In the genomic region with DNA sequence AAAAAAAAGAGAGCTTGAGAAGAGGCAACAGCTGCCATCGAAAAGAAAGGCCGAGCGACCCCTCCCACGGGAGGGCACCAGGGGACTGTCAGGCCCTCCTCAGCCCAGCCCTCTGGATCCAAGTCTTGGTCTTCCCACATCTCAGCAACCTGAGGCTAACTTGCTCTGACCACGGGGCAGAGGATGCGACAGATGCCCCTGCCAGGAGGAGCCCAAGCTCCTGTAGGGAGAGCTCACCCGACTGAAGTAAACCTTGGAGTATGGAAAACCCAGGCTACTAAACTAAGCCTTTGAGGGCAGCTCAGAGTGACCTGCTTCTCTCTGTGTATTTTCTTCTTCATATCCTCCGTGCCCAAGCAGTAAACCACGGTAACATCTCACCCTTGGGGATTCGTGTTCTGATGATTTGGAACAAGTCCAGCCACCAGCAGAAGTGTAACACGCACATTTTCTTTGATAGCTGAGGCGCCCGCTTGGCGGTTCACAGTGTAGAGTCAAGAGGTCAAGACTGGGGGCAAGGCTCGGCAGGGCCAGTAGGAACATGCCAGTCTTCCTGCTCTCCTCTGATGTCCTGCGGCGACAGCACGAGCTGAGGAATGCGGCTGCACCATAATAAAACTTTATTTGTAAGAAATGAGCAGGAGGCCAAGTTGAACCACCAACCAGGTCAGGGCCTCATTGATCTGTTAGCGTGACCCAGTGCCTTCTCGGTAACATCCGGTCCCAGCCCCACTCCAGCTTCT, we compare ENCODE assay signal across 23 mouse cellular contexts. TPM values are rescaled to one million over a fixed set of nuclear protein-coding genes. Genes with fewer than 3 reads are reported as not detected.
DNase-seq lines count a peak whose midpoint lies in the region; ATAC-seq and TF ChIP-seq lines count a peak whose summit lies in the region.
"Had no signal": no experiment of that assay in that cellular context is flagged by ENCODE, and none has a peak within 500 bp of the region (broad histone marks: within the 10 kb centered on the region; RNA-seq: fewer than 3 reads in every experiment).

No protein-coding gene starts in this region.

- H3K27me3 ChIP-seq in forebrain, embryonic 12.5 days = no peaks in the 10 kb centered on the region
- H3K27me3 ChIP-seq in forebrain, embryonic 16.5 days (replicated peaks; ENCODE audit: control insufficient read depth, insufficient read depth, low read length) = no peaks in the 10 kb centered on the region
- H3K27me3 ChIP-seq in lung, postnatal 0 days (replicated peaks; ENCODE audit: insufficient read depth, low read length) = no peaks in the 10 kb centered on the region
- H3K27me3 ChIP-seq in limb, embryonic 12.5 days = peaks cover 37% of the 10 kb centered on the region

- H3K4me3 ChIP-seq in forebrain, embryonic 12.5 days (replicated peaks) = no peak overlapping the region
- no peak overlapping the region for H3K4me3 ChIP-seq in forebrain, embryonic 16.5 days (replicated peaks; ENCODE audit: low read length)
- no peak overlapping the region for H3K4me3 ChIP-seq in lung, postnatal 0 days (ENCODE audit: low read depth, low read length)
- no peak overlapping the region for H3K4me3 ChIP-seq in limb, embryonic 12.5 days (replicated peaks)
- H3K4me3 ChIP-seq: embryonic facial prominence, embryonic 15.5 days; limb, embryonic 15.5 days; midbrain, embryonic 13.5 days had no signal

- H3K9me3 ChIP-seq in forebrain, embryonic 12.5 days = no peaks in the 10 kb centered on the region
- no peaks in the 10 kb centered on the region for H3K9me3 ChIP-seq in forebrain, embryonic 16.5 days (ENCODE audit: control insufficient read depth, low read length)
- no peaks in the 10 kb centered on the region for H3K9me3 ChIP-seq in lung, postnatal 0 days (ENCODE audit: low read length)
- H3K9me3 ChIP-seq in limb, embryonic 12.5 days = no peaks in the 10 kb centered on the region
- H3K9me3 ChIP-seq: embryonic facial prominence, embryonic 15.5 days; limb, embryonic 15.5 days; midbrain, embryonic 13.5 days had no signal

- TF ChIP-seq CTCF in lung, postnatal 0 days (IDR thresholded peaks at IDR 0.05) = no peak

- no peaks in the 10 kb centered on the region for H3K36me3 ChIP-seq in forebrain, embryonic 12.5 days (replicated peaks)
- H3K36me3 ChIP-seq in forebrain, embryonic 16.5 days (ENCODE audit: control insufficient read depth, insufficient read depth) = no peaks in the 10 kb centered on the region
- no peaks in the 10 kb centered on the region for H3K36me3 ChIP-seq in lung, postnatal 0 days (ENCODE audit: insufficient read depth, low read length)
- no peaks in the 10 kb centered on the region for H3K36me3 ChIP-seq in limb, embryonic 12.5 days
- H3K36me3 ChIP-seq: embryonic facial prominence, embryonic 15.5 days; limb, embryonic 15.5 days; midbrain, embryonic 13.5 days had no signal

- 73% methylated on average over 22 of the region's 22 CpGs for WGBS in forebrain, embryonic 12.5 days
- WGBS in forebrain, embryonic 16.5 days = 71% methylated on average over 22 of the region's 22 CpGs
- 57% methylated on average over 22 of the region's 22 CpGs for WGBS in lung, postnatal 0 days
- 23% methylated on average over 22 of the region's 22 CpGs for WGBS in limb, embryonic 12.5 days

- no peak overlapping the region for H3K9ac ChIP-seq in forebrain, embryonic 12.5 days
- H3K9ac ChIP-seq in forebrain, embryonic 16.5 days (replicated peaks; ENCODE audit: low read depth, low read length) = no peak overlapping the region
- H3K9ac ChIP-seq in lung, postnatal 0 days (replicated peaks; ENCODE audit: low read depth) = no peak overlapping the region
- no peak overlapping the region for H3K9ac ChIP-seq in limb, embryonic 12.5 days (replicated peaks)
- H3K9ac ChIP-seq: embryonic facial prominence, embryonic 15.5 days; hindbrain, embryonic 14.5 days; limb, embryonic 15.5 days; liver, postnatal 0 days; midbrain, embryonic 13.5 days had no signal

- H3K27ac ChIP-seq in forebrain, embryonic 12.5 days = peak overlapping the region; percentile 15; the same call in 1 of the 2 replicates
- H3K27ac ChIP-seq in forebrain, embryonic 16.5 days (ENCODE audit: low read length) = no peak overlapping the region
- H3K27ac ChIP-seq in lung, postnatal 0 days (ENCODE audit: low read length) = no peak overlapping the region
- peak overlapping the region; percentile 37; the same call in 1 of the 2 replicates for H3K27ac ChIP-seq in limb, embryonic 12.5 days
- H3K27ac ChIP-seq: embryonic facial prominence, embryonic 15.5 days; hindbrain, embryonic 14.5 days; limb, embryonic 15.5 days had no signal

- DNase-seq in lung, postnatal 36 days = peak; percentile 30
- DNase-seq in lung, postnatal 0 days (ENCODE audit: low spot score) = no peak
- DNase-seq in embryo, embryonic 11 days = peak; percentile 47
- DNase-seq in kidney, postnatal 10 days = no peak
- DNase-seq in adrenal gland, adult 2 months = no peak
- DNase-seq: adrenal gland, postnatal 36 days; heart, postnatal 14 days; kidney, postnatal 4 days; layer of hippocampus, adult 9-11 months; liver, postnatal 0 days; right cerebral cortex, postnatal 4 days had no signal

- no peak for TF ChIP-seq EP300 in lung, postnatal 0 days (IDR thresholded peaks at IDR 0.05)

- H3K4me2 ChIP-seq in forebrain, embryonic 12.5 days = no peak overlapping the region
- no peak overlapping the region for H3K4me2 ChIP-seq in forebrain, embryonic 16.5 days (ENCODE audit: low read length)
- no peak overlapping the region for H3K4me2 ChIP-seq in lung, postnatal 0 days (replicated peaks; ENCODE audit: low read depth, low read length)
- H3K4me2 ChIP-seq in limb, embryonic 12.5 days = peak overlapping the region; percentile 15; the same call in 1 of the 2 replicates
- H3K4me2 ChIP-seq: embryonic facial prominence, embryonic 15.5 days; heart, embryonic 11.5 days; hindbrain, embryonic 14.5 days; limb, embryonic 15.5 days; midbrain, embryonic 13.5 days had no signal

- no peak for ATAC-seq in forebrain, embryonic 12.5 days (ENCODE audit: low FRiP score)
- ATAC-seq in forebrain, embryonic 16.5 days = no peak
- ATAC-seq in lung, postnatal 0 days = no peak
- ATAC-seq in limb, embryonic 12.5 days (ENCODE audit: insufficient number of reproducible peaks, insufficient read depth, low FRiP score, low TSS enrichment, low read depth) = no peak
- ATAC-seq: liver, postnatal 0 days; midbrain, embryonic 13.5 days had no signal

- peaks cover 39% of the 10 kb centered on the region for H3K4me1 ChIP-seq in forebrain, embryonic 12.5 days
- peaks cover 22% of the 10 kb centered on the region for H3K4me1 ChIP-seq in forebrain, embryonic 16.5 days (replicated peaks; ENCODE audit: control insufficient read depth, insufficient read depth, low read length)
- H3K4me1 ChIP-seq in lung, postnatal 0 days (ENCODE audit: insufficient read depth, low read depth, low read length) = no peaks in the 10 kb centered on the region
- H3K4me1 ChIP-seq in limb, embryonic 12.5 days (replicated peaks) = peaks cover 52% of the 10 kb centered on the region

RNA-seq across cellular contexts. Expression of a gene that starts 59.0 kb away (rescaled TPM):
- polyA plus RNA-seq in forebrain, embryonic 12.5 days (2016; fragmentation: Nextera tagmentation; extraction: Ambion mirVana) = not detected in 2 replicates
- 0.17 and 0.42 TPM in 2 replicates for polyA plus RNA-seq in forebrain, embryonic 16.5 days (2015; fragmentation: Nextera tagmentation; extraction: Ambion mirVana)
- 0.04 TPM in 1 of 2 replicates, not detected in the other for polyA plus RNA-seq in lung, postnatal 0 days (2015; fragmentation: Nextera tagmentation; extraction: Ambion mirVana)
- 0.23 TPM in 1 of 2 replicates, not detected in the other for polyA plus RNA-seq in limb, embryonic 12.5 days (2016; fragmentation: Nextera tagmentation; extraction: Ambion mirVana)
- 10 to 100 TPM; 40.0 to 45.4 TPM for total RNA-seq in adrenal gland, adult 2 months (2021)
- 61.5 and 92.3 TPM in 2 replicates for polyA plus RNA-seq in adrenal gland, adult 2 months (2012; rRNA removed)
- total RNA-seq: CH12.LX; common myeloid progenitor, adult 5-6 weeks; granulocyte monocyte progenitor cell, adult 5-6 weeks; MEL had no signal
- polyA plus RNA-seq: liver, postnatal 0 days had no signal

Comparison
In these comparisons a context has a peak if more than half of its experiments do, and no peak if none do; other contexts are left out.
1. H3K27ac ChIP-seq: peak in forebrain, embryonic 12.5 days (single experiment) and limb, embryonic 12.5 days (single experiment); none in forebrain, embryonic 16.5 days (single experiment) and lung, postnatal 0 days (single experiment).
2. DNase-seq: peak in lung, postnatal 36 days (single experiment) and embryo, embryonic 11 days (single experiment); none in lung, postnatal 0 days (single experiment), kidney, postnatal 10 days (single experiment) and adrenal gland, adult 2 months (single experiment).
3. RNA of a gene that starts 59.0 kb away (polyA plus RNA-seq): 61.5 to 92.3 TPM in adrenal gland, adult 2 months; 0.17 to 0.42 TPM in forebrain, embryonic 16.5 days, not detected in forebrain, embryonic 12.5 days, 0.04 TPM in lung, postnatal 0 days and 0.23 TPM in limb, embryonic 12.5 days; every median in the first group is over 10 times any median in the second.